8 mouse cellular contexts compared by ENCODE assay signal in genomic region chr8:87753148-87753547, GRCm38 (mm10).
DNase-seq lines count a peak whose midpoint lies in the region; ATAC-seq and TF ChIP-seq lines count a peak whose summit lies in the region.

No protein-coding gene starts in this region.

- peak; percentile 65 for TF ChIP-seq CTCF in gastrocnemius, adult 2 months (IDR thresholded peaks at IDR 0.05)
- TF ChIP-seq CTCF in stomach, postnatal 0 days (IDR thresholded peaks at IDR 0.05; ENCODE audit: low read depth): peak; percentile 61

- peak; percentile 54 for DNase-seq in gastrocnemius, adult 2 months
- DNase-seq in gastrocnemius, postnatal 25 days: no peak
- DNase-seq in testis, postnatal 10 days (ENCODE audit: low spot score): peak; percentile 58
- no peak for DNase-seq in testis, postnatal 14 days (ENCODE audit: low spot score)
- peak; percentile 28 for DNase-seq in stomach, postnatal 0 days (ENCODE audit: low spot score)
- no peak for DNase-seq in spleen, postnatal 14 days (ENCODE audit: low spot score in 2 of 2)
- no peak for DNase-seq in right cerebral cortex, postnatal 4 days

- H3K27me3 ChIP-seq in hindbrain, embryonic 13.5 days: no peaks in the 10 kb centered on the region
- no peaks in the 10 kb centered on the region for H3K27me3 ChIP-seq in stomach, postnatal 0 days (ENCODE audit: control insufficient read depth, insufficient read depth, low read length)

- intact Hi-C loops in gastrocnemius, adult 2 months (cut with DNase I): loop anchor here (2.0 to 5.0 kb wide), 3 partner anchors 36 to 156 kb away; no protein-coding TSS in a partner anchor

- no peak overlapping the region for H3K4me3 ChIP-seq in gastrocnemius, adult 2 months
- H3K4me3 ChIP-seq in hindbrain, embryonic 13.5 days: no peak overlapping the region
- no peak overlapping the region for H3K4me3 ChIP-seq in stomach, postnatal 0 days (ENCODE audit: low read depth, low read length)

- no peak for TF ChIP-seq EP300 in stomach, postnatal 0 days (optimal IDR thresholded peaks at IDR 0.05)

- 69% methylated on average over 8 of the region's 8 CpGs for WGBS in hindbrain, embryonic 13.5 days
- 65% methylated on average over 8 of the region's 8 CpGs for WGBS in stomach, postnatal 0 days

- H3K9me3 ChIP-seq in hindbrain, embryonic 13.5 days: no peaks in the 10 kb centered on the region
- H3K9me3 ChIP-seq in stomach, postnatal 0 days (ENCODE audit: control insufficient read depth, low read length): no peaks in the 10 kb centered on the region

- no peaks in the 10 kb centered on the region for H3K36me3 ChIP-seq in hindbrain, embryonic 13.5 days
- H3K36me3 ChIP-seq in stomach, postnatal 0 days (ENCODE audit: control insufficient read depth, insufficient read depth, low read length): no peaks in the 10 kb centered on the region

- H3K4me2 ChIP-seq in hindbrain, embryonic 13.5 days: no peak overlapping the region
- H3K4me2 ChIP-seq in stomach, postnatal 0 days (replicated peaks; ENCODE audit: low read depth): no peak overlapping the region

- H3K9ac ChIP-seq in hindbrain, embryonic 13.5 days: 0 out of 2 replicates have a peak overlapping the region, but pooled peaks have one; percentile 9
- H3K9ac ChIP-seq in stomach, postnatal 0 days (ENCODE audit: low read length): no peak overlapping the region

- ATAC-seq in hindbrain, embryonic 13.5 days (ENCODE audit: low FRiP score): 0 out of 2 replicates have a peak, but pooled peaks have one; percentile 21
- ATAC-seq in stomach, postnatal 0 days (ENCODE audit: low FRiP score, low TSS enrichment): no peak

- H3K27ac ChIP-seq in gastrocnemius, adult 2 months: no peak overlapping the region
- H3K27ac ChIP-seq in hindbrain, embryonic 13.5 days: peak overlapping the region; percentile 78
- H3K27ac ChIP-seq in stomach, postnatal 0 days (replicated peaks): no peak overlapping the region

- H3K4me1 ChIP-seq in hindbrain, embryonic 13.5 days (replicated peaks): peaks cover 61% of the 10 kb centered on the region
- H3K4me1 ChIP-seq in stomach, postnatal 0 days (replicated peaks; ENCODE audit: control insufficient read depth, insufficient read depth): no peaks in the 10 kb centered on the region

Comparison
In these comparisons a context has a peak if more than half of its experiments do, and no peak if none do; other contexts are left out.
1. DNase-seq: peak in gastrocnemius, adult 2 months (single experiment), testis, postnatal 10 days (single experiment) and stomach, postnatal 0 days (single experiment); none in gastrocnemius, postnatal 25 days (single experiment), testis, postnatal 14 days (single experiment), spleen, postnatal 14 days (0 of 2) and right cerebral cortex, postnatal 4 days (single experiment).